Mouse (Mus musculus) adrenal gland, postnatal 36 days (tissue): Measurements from ENCODE around the gene Klri2. TPM values are rescaled to one million over a fixed set of nuclear protein-coding genes. Genes with fewer than 3 reads are reported as not detected.
"Not testable (repeated sequence)": the region's sequence is repeated elsewhere in the genome, so short reads cannot be mapped to it uniquely, and the experiment has no call there.

Experiments
- DNase-seq, 2 experiments: peaks; one replicate each; pipeline ENCODE4 v3.0.0; 2021; ENCODE audit warnings: mixed read lengths in 1 of 2
- long read RNA-seq, 2 experiments: library from polyadenylated mRNA; stranded (forward); transcript quantifications; one replicate each; pipeline ENCODE4 v2.0.0; 2021; ENCODE audit warnings: borderline sequencing depth in 2 of 2
- microRNA-seq: library from miRNA; unstranded; fragments of <30 nt; microRNA quantifications from one replicate; pipeline ENCODE4 v1.2.0, GENCODE M21; 2021
- total RNA-seq, 2 experiments: library from RNA; stranded (reverse); gene quantifications; 2 replicates each; pipeline ENCODE4 v1.2.3; 2021

Gene Klri2
- not detected for total RNA-seq
- long read RNA-seq, experiment 1: 0 reads
- long read RNA-seq, experiment 2: 0 reads

DNA sequence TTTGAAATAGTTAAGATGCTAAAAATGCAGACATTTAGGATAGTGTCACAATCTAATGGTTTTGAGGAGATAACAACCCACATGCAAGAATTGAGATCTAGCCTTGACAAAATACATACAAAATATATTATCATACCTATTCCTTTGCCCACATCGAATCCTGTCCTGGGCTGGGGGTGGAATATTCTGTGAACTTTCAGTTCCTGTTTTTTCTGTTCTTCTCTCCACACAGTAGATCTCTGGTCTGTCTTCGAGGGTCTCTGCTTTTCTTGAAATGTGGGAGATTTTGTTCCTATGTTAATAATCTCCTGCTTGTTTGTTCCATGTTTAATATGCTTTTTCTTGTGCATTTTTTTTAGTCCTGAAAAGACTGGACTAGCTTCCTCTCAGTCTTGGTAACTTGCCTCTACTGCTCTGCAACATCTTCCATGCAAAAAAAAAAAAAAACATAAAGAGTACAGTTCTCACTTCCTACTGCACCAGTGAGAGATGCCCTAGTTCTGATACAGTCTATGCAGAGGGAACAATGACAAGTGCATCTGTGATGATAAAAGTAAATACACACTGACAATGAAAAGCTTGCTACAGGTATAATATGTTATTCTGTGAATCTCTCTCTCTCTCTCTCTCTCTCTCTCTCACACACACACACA, at the start of gene Klri2:
TSS of gene Klri2 (minus strand) at position 416 of the 653 bp plus-strand sequence.
- DNase-seq: no peak

- not testable (repeated sequence) for DNase-seq
These were observed 43.9 kb upstream of the Klri2 start, which contains the start of gene Gm156 for GRCm38 (mm10) chr6:129784170-129784569. Gm156 (minus strand) TSS chr6:129784270.

DNA sequence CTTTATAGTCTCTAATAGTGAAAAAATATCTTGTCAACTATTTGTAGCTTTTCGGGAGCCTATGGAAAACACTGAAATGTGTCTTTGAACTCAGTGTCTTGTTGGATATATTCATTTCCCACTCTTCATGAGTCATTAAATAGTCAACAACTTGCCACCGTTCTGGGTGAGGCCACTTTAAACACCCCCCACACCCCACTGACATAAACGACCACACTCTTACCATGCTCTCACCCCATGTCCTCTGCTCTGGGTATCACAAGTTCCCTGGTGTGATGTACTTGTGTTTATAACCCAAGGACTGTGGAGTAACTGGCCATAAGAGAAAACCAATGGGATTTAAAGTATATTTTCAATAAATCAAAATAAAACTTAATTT, 7.4 kb upstream of the Klri2 start:
- no peak for DNase-seq

DNA sequence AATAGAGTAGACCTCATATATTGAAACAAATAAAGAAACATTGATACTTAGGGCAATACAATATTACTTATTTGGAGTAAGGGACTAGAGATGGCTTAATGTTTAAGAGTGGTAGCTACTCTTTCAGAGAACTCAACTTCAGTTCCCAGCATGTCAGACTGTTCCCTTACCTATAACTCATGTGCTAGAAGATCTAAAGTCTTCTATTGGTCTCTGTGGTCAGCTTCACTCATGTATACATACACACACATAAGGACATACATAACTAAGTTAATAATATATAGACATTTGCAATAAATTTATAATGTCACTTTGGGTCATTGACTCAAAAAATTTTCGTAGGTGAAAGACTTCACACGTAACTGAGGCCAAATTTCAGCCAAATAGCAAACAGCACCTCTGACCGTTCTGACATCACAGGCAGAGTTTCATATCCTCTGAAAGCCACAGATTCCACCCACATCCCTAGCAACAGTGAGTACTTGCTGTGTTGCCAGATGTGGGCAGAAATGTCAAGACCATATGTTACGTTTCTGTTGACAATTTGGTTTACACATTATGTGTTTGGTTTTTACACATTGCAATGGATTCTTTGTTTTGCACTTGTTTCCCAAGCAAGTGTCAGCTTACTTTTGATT, 6.9 kb upstream of the Klri2 start:
- no peak for DNase-seq

- DNase-seq: no peak
These were observed 5.9 kb upstream of the Klri2 start for GRCm38 (mm10) chr6:129746151-129746550.

DNA sequence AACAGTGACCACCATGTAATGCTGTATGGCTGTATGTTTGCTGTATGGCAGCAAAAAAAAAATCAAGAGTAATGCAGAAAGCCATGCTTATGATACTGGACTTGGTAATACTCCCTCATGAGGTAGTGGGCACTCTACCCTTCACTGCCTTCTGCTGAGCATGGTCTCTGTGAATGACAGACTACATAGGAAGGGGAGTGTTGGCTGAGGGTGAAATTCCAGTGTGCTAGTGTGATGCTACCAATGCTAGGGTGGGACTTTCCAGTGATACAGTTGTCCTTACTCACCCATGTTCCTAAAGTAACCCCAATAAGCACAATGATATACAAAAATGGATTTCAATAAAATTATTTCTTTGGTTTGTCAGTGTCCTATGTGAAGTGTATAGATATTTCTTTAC, 3.9 kb downstream of the Klri2 start:
- no peak for DNase-seq

- no peak for DNase-seq
These were observed 13.0 kb downstream of the Klri2 start for GRCm38 (mm10) chr6:129727237-129727636.

DNA sequence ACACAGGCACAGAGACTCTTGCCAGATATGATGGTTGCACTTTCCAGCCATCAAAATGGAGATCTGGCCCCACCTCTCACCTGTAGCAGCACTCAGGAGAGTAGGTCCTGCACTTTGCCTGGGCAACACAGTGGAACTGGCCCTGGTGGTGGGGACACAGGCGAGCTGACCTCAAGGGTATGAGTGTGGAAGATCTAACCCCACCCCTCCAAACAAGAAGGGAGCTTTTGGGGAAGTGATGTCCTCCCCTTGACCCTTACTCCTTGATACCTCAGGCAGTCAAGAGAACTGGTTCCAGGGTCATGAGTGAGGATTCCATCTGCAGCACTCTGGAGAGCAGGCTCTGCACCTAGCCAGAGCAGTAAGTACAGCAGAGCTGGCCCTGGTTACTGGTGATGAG, 18.9 kb downstream of the Klri2 start:
- DNase-seq: no peak

GRCm38 (mm10) chr6:129720487-129720886, 19.8 kb downstream of the Klri2 start:
- DNase-seq: no peak

GRCm38 (mm10) chr6:129717032-129717431, 23.3 kb downstream of the Klri2 start, which contains the start of gene Klri1:
Klri1 (minus strand) TSS chr6:129717132.
- DNase-seq: no peak

DNA sequence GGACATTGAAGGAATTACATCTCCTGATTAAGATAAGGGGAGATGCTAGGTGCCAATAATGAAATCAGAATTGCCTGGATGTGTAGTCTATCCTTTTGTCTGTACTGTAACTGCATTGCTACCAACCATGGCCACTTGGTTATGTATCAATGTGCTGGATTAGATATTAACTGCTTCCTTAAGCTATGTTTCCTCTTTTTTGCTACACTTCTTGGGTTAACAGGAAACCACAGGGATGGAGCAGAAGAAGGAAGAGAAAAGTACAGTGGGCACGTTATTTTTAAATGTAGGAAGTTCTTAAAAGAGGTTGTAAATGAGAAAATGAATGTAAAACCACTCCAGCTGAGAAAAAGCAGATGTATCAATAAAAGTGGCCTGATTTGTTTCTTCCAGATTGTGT, 26.7 kb downstream of the Klri2 start:
- no peak for DNase-seq

- DNase-seq: peak; percentile 46 to 54
These were observed 48.8 kb downstream of the Klri2 start for GRCm38 (mm10) chr6:129691436-129691835.

- peak; percentile 38 to 41 for DNase-seq
These were observed 59.9 kb downstream of the Klri2 start for GRCm38 (mm10) chr6:129680379-129680778.

Small RNAs within 50 kb of the gene (microRNA-seq; reads per million reads assigned to microRNA genes)
- not detected for gene Mir680-1

Other genes starting within 250 kb of the Klri2 start
- under 1 TPM in 1 of 2 experiments, not detected in 1; 0.40 TPM for gene Olr1, start 233.3 kb downstream of the Klri2 start, total RNA-seq
- gene Tmem52b, start 227.9 kb downstream of the Klri2 start, total RNA-seq: not detected
- gene Gabarapl1, start 207.3 kb downstream of the Klri2 start, total RNA-seq: 100 to 1,000 TPM; 237 to 286 TPM
- gene Klre1, start 162.6 kb downstream of the Klri2 start, total RNA-seq: under 1 TPM in 1 of 2 experiments, not detected in 1; 0.30 TPM
- gene Klrd1, start 148.7 kb downstream of the Klri2 start, total RNA-seq: not detected
- under 1 TPM; 0.10 to 0.72 TPM for gene Klrk1, start 116.6 kb downstream of the Klri2 start, total RNA-seq
- not detected for gene Klrc3, start 97.1 kb downstream of the Klri2 start, total RNA-seq
- not detected for gene Klrc2, start 79.8 kb downstream of the Klri2 start, total RNA-seq
- gene Klrc1, start 61.5 kb downstream of the Klri2 start, total RNA-seq: not detected
- not detected for gene Klri1, start 23.4 kb downstream of the Klri2 start, total RNA-seq
- not detected for gene Gm156, start 43.8 kb upstream of the Klri2 start, total RNA-seq
- gene Gm17631, start 122.2 kb upstream of the Klri2 start, total RNA-seq: not detected
- not detected for gene Klra17, start 136.2 kb upstream of the Klri2 start, total RNA-seq
- gene Klra5, start 177.2 kb upstream of the Klri2 start, total RNA-seq: not detected